Mouse (Mus musculus): ENCODE measurements around the gene 9230104L09Rik.

Gene 9230104L09Rik

GRCm38 (mm10) chr2:148868959-148869358 is 4.1 kb upstream of the 9230104L09Rik start:
- in situ Hi-C loops (cut with MboI; ENCODE audit: unreplicated experiment in 2 of 2) = no loop called here

GRCm38 (mm10) chr2:148861693-148862092 is 3.1 kb downstream of the 9230104L09Rik start:
- in situ Hi-C loops (cut with MboI; ENCODE audit: unreplicated experiment in 2 of 2) = no loop called here

GRCm38 (mm10) chr2:148860993-148861392 is 3.8 kb downstream of the 9230104L09Rik start:
- in situ Hi-C loops (cut with MboI; ENCODE audit: unreplicated experiment in 2 of 2) = no loop called here

- in situ Hi-C loops (cut with MboI; ENCODE audit: unreplicated experiment in 2 of 2) = no loop called here
These were observed 7.3 kb downstream of the 9230104L09Rik start for GRCm38 (mm10) chr2:148857506-148857905.

GRCm38 (mm10) chr2:148856630-148857400 is 8.0 kb downstream of the 9230104L09Rik start:
- in situ Hi-C loops (cut with MboI; ENCODE audit: unreplicated experiment in 2 of 2) = no loop called here

GRCm38 (mm10) chr2:148851116-148851906 is 13.5 kb downstream of the 9230104L09Rik start:
- in situ Hi-C loops (cut with MboI; ENCODE audit: unreplicated experiment in 2 of 2) = loop anchor here (5.0 kb wide), 2 partner anchors 51 to 99 kb away; partner anchors contain the start of gene Cstl1 (in 2 of the 2)

- in situ Hi-C loops (cut with MboI; ENCODE audit: unreplicated experiment in 2 of 2) = no loop called here
These were observed 25.6 kb downstream of the 9230104L09Rik start for GRCm38 (mm10) chr2:148839224-148839623.

GRCm38 (mm10) chr2:148838075-148838777 is 26.6 kb downstream of the 9230104L09Rik start:
- in situ Hi-C loops (cut with MboI; ENCODE audit: unreplicated experiment in 2 of 2) = no loop called here

GRCm38 (mm10) chr2:148834912-148835311 is 29.9 kb downstream of the 9230104L09Rik start, which contains the start of gene Cst9:
Gene Cst9 (plus strand): TSS chr2:148835147.
- in situ Hi-C loops (cut with MboI; ENCODE audit: unreplicated experiment in 2 of 2) = no loop called here

GRCm38 (mm10) chr2:148825986-148826385 is 38.9 kb downstream of the 9230104L09Rik start:
- in situ Hi-C loops (cut with MboI; ENCODE audit: unreplicated experiment in 2 of 2) = no loop called here

- in situ Hi-C loops (cut with MboI; ENCODE audit: unreplicated experiment in 2 of 2) = no loop called here
These were observed 44.9 kb downstream of the 9230104L09Rik start, which contains the start of gene Cst13 for GRCm38 (mm10) chr2:148819909-148820308. Gene Cst13 (plus strand): TSS chr2:148820081.

- in situ Hi-C loops (cut with MboI; ENCODE audit: unreplicated experiment in 2 of 2) = no loop called here
These were observed 58.1 kb downstream of the 9230104L09Rik start for GRCm38 (mm10) chr2:148806696-148807095.

GRCm38 (mm10) chr2:148801491-148801921 is 63.3 kb downstream of the 9230104L09Rik start:
- in situ Hi-C loops (cut with MboI; ENCODE audit: unreplicated experiment in 2 of 2) = no loop called here

GRCm38 (mm10) chr2:148798485-148798884 is 66.4 kb downstream of the 9230104L09Rik start, which contains the start of gene Cst8:
Gene Cst8 (plus strand): TSS chr2:148798785.
- in situ Hi-C loops (cut with MboI; ENCODE audit: unreplicated experiment in 2 of 2) = no loop called here

All from v-Abl transformed pro-B cells (cell line).